Mouse (Mus musculus): ENCODE measurements at regions not wholly inside any gene's neighbourhood (a gene's known extent, or its start where the extent isn't known, plus 50 kb on each side); places are given as distances from the start of the nearest gene placed in this dataset.

DNA sequence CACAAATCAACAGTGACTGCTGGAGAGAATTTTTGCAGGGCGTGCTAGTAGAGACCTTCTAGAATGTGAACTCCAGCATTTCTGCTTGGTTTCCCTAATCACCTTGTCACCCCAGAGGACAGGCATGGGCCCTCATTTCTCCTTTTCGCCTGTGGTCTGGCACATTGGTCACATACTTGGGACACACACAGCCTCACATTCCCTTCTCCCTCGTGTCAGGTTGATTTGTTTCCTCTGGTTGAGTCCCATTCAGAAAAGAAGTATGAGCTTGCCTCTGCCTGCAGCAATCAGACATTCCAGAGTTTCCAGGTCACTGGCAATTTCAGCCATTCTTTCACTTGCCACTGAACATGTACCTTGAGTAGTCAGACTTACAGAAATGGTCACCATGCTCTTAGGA, 323.8 kb upstream of the 4931429L15Rik start:
- peaks cover 16% of the 10 kb centered on the region for H3K4me1 ChIP-seq
- H3K27me3 ChIP-seq (replicated peaks) = no peaks in the 10 kb centered on the region
- H3K4me2 ChIP-seq = no peak overlapping the region
- no peaks in the 10 kb centered on the region for H3K9me3 ChIP-seq
- no peaks in the 10 kb centered on the region for H3K36me3 ChIP-seq (replicated peaks)
- no peak overlapping the region for H3K4me3 ChIP-seq
- no peak for ATAC-seq (replicated peaks)
- H3K9ac ChIP-seq = no peak overlapping the region
- no peak overlapping the region for H3K27ac ChIP-seq
- 54% methylated on average over 3 of the region's 3 CpGs for WGBS

DNA sequence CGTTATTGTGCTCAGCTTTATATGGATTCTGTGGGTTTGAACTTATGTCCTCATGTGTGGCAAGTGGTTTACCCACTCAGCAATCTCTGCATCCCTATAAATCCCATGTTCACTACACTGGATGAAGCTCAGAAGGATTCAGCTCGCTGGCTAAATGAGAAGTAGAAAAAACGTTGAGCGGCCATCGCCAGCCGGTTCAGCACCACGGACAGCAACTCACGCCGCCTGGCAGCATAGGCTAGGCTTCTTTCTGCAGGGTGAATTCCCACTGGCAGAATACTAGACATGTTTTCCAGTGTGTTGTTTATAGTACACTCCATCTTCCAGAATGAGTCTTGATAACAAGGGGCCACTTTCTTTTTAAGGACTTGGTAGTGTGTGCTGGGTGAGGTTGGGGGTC, 322.9 kb upstream of the 4931429L15Rik start:
- H3K36me3 ChIP-seq (replicated peaks) = no peaks in the 10 kb centered on the region
- no peak overlapping the region for H3K4me2 ChIP-seq
- H3K27ac ChIP-seq = no peak overlapping the region
- H3K4me3 ChIP-seq = no peak overlapping the region
- H3K4me1 ChIP-seq = peaks cover 14% of the 10 kb centered on the region
- H3K9me3 ChIP-seq = no peaks in the 10 kb centered on the region
- no peaks in the 10 kb centered on the region for H3K27me3 ChIP-seq (replicated peaks)
- ATAC-seq (replicated peaks) = no peak
- WGBS = 13% methylated on average over 9 of the region's 9 CpGs
- H3K9ac ChIP-seq = no peak overlapping the region

DNA sequence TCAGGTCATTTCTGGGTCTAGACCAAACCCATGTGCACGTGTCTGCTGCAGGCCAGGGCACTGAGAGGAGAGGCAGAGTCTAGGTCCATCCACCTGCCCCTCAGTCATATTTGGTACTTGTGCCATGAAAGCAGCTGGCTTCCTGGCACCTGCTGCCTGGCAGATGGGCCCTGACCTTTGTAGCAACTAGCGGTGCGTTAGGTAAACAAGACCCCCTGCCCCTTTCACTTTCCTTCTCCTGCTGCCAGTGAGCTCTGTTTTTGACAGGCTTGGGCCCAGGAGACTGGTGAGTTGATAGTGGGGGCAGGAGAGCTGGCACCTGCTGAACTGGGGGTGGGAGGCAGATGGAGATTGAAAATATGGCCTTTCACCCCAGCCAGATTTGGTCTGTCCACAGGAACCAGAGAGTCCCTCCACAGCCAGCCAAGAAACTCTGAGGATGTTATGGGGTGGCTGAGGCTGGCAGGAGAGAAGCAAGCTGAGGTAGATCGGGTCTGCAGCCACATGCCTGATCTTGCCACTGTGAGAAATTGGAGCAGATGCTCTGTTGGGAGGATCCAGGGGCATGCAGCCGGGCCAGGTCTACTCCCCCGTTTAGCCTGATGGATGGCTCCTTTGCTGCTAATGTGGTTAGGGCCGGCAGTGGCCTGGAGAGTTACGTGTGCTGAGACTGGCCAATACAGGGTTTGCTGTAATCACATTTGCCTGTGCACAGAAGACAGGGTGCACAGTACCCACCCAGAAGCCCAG, 316.6 kb upstream of the 4931429L15Rik start:
- no peak for ATAC-seq (replicated peaks)
- 64% methylated on average over 8 of the region's 8 CpGs for WGBS
- no peak overlapping the region for H3K27ac ChIP-seq
- no peak overlapping the region for H3K4me2 ChIP-seq
- H3K4me1 ChIP-seq = no peaks in the 10 kb centered on the region
- H3K4me3 ChIP-seq = no peak overlapping the region
- no peaks in the 10 kb centered on the region for H3K36me3 ChIP-seq (replicated peaks)
- no peak overlapping the region for H3K9ac ChIP-seq
- no peaks in the 10 kb centered on the region for H3K27me3 ChIP-seq (replicated peaks)
- H3K9me3 ChIP-seq = no peaks in the 10 kb centered on the region

DNA sequence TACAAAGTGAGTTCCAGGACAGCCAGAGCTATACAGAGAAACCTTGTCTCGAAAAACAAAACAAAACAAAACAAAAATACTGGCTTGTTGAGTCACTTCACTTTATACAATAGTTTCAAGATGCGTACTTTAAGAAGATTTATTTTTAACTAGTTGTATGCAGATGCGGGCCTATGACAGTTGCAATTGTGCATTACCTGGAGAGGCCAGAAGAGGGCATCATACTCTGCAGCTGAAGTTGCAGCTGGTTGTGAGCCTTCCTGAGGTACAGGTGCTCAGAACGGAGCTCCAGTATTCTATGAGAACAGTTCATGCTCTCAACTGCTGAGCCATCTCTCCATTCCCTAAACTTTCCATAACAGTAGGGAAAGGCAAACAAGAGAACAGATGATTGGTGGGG, 314.2 kb upstream of the 4931429L15Rik start:
- no peak overlapping the region for H3K4me2 ChIP-seq
- no peak for ATAC-seq (replicated peaks)
- no peak overlapping the region for H3K9ac ChIP-seq
- no peaks in the 10 kb centered on the region for H3K27me3 ChIP-seq (replicated peaks)
- 81% methylated on average over 4 of the region's 4 CpGs for WGBS
- no peak overlapping the region for H3K4me3 ChIP-seq
- H3K27ac ChIP-seq = no peak overlapping the region
- H3K4me1 ChIP-seq = no peaks in the 10 kb centered on the region
- H3K36me3 ChIP-seq (replicated peaks) = no peaks in the 10 kb centered on the region
- no peaks in the 10 kb centered on the region for H3K9me3 ChIP-seq

DNA sequence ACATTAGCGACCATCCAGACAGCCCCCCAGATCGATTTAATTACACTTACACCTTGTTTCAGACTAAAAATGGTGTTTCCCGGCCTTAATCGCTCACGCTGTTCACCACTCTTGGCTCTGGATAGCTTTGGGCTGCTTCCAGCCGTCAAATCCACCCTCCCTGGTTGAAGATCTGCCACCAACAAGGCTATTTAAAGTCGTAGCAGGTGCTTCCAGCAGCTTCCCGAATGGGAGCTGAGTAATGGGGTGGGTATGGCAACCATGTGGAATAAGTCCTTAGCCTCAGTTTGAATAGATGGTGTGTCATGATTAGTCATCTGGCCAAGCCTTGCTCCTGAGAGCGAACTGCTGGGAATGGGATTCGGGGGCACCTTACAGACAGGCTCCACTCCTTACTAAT, 312.8 kb upstream of the 4931429L15Rik start:
- no peak for ATAC-seq (replicated peaks)

DNA sequence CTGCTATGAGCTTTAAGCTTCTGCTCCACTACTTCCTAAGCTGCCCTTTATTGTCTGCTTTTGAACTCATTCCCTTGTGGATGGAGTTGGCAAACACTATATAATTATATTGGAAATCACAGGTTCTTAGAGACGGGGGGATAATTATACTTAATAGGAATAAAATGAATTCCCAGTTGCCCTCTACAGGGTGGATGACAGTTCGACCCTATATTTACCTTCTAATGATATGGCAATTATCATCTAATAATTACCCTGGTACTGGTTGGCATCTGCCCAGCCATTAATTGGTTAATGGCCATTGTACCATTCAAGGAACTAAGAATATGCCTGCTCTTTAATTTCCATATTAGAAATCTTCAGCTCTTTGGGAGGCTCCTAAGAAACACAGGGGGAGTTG, 302.5 kb upstream of the 4931429L15Rik start:
- Histone ChIP-seq H3K4me3 (no peak overlapping the region), H3K27me3 (replicated peaks) (no peaks in the 10 kb centered on the region), H3K4me2 (no peak overlapping the region), H3K27ac (no peak overlapping the region), H3K36me3 (replicated peaks) (no peaks in the 10 kb centered on the region), H3K4me1 (no peaks in the 10 kb centered on the region), H3K9me3 (no peaks in the 10 kb centered on the region), H3K9ac (no peak overlapping the region)
- WGBS = 66% methylated on average over 2 of the region's 2 CpGs
- no peak for ATAC-seq (replicated peaks)

More for the DNA sequence above, 312.8 kb upstream of the 4931429L15Rik start:
- Histone ChIP-seq H3K27ac (no peak overlapping the region), H3K27me3 (replicated peaks) (no peaks in the 10 kb centered on the region), H3K4me2 (no peak overlapping the region), H3K36me3 (replicated peaks) (no peaks in the 10 kb centered on the region), H3K9me3 (no peaks in the 10 kb centered on the region), H3K9ac (no peak overlapping the region), H3K4me1 (no peaks in the 10 kb centered on the region), H3K4me3 (no peak overlapping the region)
- 71% methylated on average over 10 of the region's 10 CpGs for WGBS

DNA sequence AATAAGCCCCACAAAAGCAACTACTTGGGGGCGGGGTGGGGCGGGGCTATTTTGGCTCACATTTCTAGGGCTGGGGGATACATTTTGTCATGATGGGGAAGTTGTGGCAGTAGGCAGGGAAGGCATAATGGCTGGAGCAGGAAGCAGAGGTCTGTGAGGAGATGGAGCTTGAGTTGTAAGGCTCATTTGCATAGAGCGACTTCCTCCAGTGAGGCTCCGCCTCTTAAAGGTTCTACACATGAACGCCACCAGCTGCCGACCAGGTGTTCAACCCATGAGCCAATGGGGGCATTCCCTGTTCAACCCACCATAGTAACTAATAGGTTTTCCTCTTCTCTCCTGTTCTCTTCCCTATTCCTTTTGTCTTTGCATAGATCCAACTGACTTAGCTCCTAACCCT, 302.1 kb upstream of the 4931429L15Rik start:
- Histone ChIP-seq H3K27ac (no peak overlapping the region), H3K27me3 (replicated peaks) (no peaks in the 10 kb centered on the region), H3K4me2 (no peak overlapping the region), H3K4me3 (no peak overlapping the region), H3K9ac (no peak overlapping the region), H3K4me1 (no peaks in the 10 kb centered on the region), H3K36me3 (replicated peaks) (no peaks in the 10 kb centered on the region), H3K9me3 (no peaks in the 10 kb centered on the region)
- ATAC-seq (replicated peaks) = no peak
- 88% methylated on average over 6 of the region's 6 CpGs for WGBS

DNA sequence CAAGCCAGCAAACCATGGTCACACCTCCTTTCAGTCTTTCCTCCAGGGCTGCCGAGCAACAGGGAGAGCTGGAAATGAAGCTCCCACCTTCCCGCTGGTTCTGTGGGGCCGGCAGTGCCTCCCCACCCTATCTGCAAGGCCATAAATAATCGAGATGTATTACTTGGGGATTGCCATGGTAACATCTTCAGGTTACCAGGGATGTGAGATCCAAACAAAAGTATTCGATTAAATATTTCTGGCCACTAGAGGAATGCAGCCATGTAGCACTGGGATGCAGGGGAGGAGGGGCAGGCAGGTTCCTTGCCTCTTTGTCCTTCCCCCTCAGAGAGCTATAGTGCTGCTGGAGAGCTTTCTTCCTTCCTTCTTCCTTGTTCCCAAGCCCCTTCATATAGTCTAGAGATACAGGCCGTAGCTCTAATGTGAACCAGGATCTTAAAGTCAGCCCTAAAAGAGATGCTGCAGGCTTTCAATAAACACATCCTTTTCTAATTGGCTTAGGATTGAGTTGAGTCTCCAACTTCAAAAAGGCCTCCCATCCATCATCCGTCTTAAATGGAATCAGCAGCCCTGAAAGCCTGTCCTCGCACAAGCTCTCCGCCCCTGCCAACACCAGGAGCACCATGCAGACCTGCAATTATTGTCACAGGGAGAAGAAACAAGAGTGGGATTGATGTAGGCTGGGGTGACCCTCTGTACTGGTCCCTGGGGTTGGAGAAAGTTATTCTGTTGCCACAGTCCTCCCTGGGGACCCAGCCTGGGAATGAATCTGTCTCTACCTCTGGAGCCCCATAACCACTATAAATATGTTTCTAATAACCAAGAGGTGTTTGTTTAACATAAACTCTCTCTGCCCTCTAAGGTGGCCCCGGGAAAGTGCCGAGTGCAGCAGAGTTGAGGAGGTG, 290.6 kb upstream of the 4931429L15Rik start:
- Histone ChIP-seq H3K4me1 (peaks cover 19% of the 10 kb centered on the region), H3K27me3 (replicated peaks) (no peaks in the 10 kb centered on the region), H3K9ac (no peak overlapping the region), H3K4me3 (no peak overlapping the region), H3K36me3 (replicated peaks) (no peaks in the 10 kb centered on the region), H3K27ac (peak overlapping the region; percentile 65), H3K4me2 (no peak overlapping the region), H3K9me3 (no peaks in the 10 kb centered on the region)
- 23% methylated on average over 11 of the region's 11 CpGs for WGBS
- peak; percentile 71; the same call in 1 of the 2 replicates for ATAC-seq (replicated peaks)

DNA sequence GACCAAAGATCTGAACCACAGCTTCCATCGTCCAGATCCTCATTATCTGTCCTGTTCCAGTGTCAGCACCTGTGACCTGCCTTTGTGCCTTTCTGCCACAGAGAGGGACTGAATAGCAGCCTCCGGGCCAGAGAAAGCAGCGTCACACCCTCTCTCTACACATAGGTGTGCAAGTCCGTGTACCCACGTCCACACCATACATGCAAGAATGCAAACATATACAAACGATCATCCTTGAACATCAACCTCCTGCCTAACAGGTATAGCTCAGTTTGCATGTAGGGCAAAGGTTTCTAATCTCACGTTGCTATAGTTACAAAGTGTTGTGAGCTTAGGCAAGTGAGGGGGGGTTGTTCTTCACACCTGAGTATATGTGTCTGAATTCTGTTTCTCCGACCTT, 288.9 kb upstream of the 4931429L15Rik start:
- H3K27me3 ChIP-seq (replicated peaks) = no peaks in the 10 kb centered on the region
- H3K36me3 ChIP-seq (replicated peaks) = no peaks in the 10 kb centered on the region
- no peak overlapping the region for H3K9ac ChIP-seq
- H3K27ac ChIP-seq = no peak overlapping the region
- H3K4me1 ChIP-seq = peaks cover 19% of the 10 kb centered on the region
- 80% methylated on average over 8 of the region's 8 CpGs for WGBS
- no peak overlapping the region for H3K4me2 ChIP-seq
- no peak for ATAC-seq (replicated peaks)
- no peaks in the 10 kb centered on the region for H3K9me3 ChIP-seq
- H3K4me3 ChIP-seq = no peak overlapping the region

DNA sequence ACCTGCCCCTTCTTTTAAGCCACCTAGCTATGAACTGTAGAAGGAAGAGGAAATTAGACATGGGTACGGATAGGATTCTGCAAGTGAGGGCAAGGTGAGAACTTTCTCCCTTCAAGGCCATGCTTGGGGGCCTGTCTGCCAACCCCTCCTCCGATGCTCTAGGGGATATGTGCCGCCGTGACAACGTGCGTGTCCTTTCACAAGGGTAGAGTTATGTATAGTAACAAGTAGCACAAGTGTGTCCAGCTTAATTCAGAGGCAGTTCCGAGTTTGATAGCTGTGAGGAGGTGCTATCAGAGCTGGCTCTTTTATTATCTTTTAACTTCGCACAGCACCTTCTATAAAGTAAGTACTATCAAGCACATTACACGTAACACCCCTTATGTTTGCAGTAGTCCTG, 281.0 kb upstream of the 4931429L15Rik start:
- 90% methylated on average over 9 of the region's 9 CpGs for WGBS
- no peaks in the 10 kb centered on the region for H3K27me3 ChIP-seq (replicated peaks)
- H3K4me2 ChIP-seq = no peak overlapping the region
- no peak overlapping the region for H3K9ac ChIP-seq
- H3K4me3 ChIP-seq = no peak overlapping the region
- no peaks in the 10 kb centered on the region for H3K36me3 ChIP-seq (replicated peaks)
- H3K27ac ChIP-seq = no peak overlapping the region
- H3K9me3 ChIP-seq = no peaks in the 10 kb centered on the region
- H3K4me1 ChIP-seq = peaks cover 19% of the 10 kb centered on the region
- ATAC-seq (replicated peaks) = no peak

DNA sequence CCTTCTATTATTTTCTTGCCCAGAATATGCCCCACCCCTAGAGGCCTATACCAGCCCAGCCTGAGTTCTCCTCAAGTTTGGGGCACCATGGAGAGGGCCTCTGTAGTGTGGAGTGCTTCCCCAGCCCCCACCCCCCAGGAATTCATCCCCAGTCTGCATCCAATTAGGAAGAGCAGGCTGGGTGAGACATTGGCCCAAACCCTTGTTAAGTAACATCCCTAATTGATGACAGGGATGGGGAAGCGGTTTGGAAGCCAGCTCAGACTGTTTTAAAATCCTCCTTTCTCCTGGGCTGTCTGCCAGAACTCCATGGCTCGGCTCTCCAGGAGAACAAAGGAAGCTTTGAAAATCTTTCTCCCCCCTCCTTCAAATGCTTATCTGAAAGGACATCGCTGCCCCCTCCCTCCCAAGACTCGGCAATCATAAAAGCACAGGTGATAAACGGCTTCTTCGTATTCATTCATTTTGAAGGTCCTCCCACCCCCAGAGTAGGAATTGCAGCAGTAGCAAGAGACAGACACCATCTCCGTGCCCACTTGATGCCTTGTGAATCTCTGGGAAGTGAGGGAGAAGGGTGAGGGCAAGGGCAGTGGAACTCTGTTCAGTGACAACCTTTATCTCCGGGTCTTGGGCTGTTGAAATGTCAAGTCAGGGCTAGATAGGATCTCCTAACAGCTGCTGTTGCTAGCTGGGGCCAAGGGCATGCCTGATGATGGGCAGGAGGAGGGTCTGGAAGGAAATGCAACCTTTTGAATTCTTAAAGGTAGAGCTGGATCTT, 280.3 kb upstream of the 4931429L15Rik start:
- 24% methylated on average over 8 of the region's 8 CpGs for WGBS
- no peak overlapping the region for H3K9ac ChIP-seq

DNA sequence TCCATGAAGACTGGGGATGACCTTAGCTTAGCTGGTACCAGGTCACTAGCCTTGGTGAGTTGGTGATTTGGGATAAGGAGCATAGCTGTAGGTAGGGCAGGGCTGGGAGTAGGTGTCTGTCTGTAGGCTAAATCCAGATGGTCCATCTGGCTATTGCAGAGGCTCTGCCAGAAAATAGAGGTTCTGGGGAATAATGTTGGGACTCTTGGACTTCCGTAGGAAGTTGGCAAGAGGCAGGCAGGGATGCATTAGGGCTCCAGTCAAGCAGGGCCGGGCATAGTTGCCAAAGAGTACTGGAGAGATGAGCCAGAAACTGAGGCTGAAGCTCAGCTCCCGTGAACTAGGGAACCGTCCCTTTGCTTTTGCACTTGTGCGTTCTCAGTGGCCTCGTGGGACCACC, 278.7 kb upstream of the 4931429L15Rik start:
- H3K9ac ChIP-seq = no peak overlapping the region
- no peaks in the 10 kb centered on the region for H3K36me3 ChIP-seq (replicated peaks)
- ATAC-seq (replicated peaks) = no peak
- no peaks in the 10 kb centered on the region for H3K9me3 ChIP-seq
- H3K4me2 ChIP-seq = no peak overlapping the region
- H3K27me3 ChIP-seq (replicated peaks) = no peaks in the 10 kb centered on the region
- H3K4me3 ChIP-seq = no peak overlapping the region
- 90% methylated on average over 6 of the region's 6 CpGs for WGBS
- peaks cover 19% of the 10 kb centered on the region for H3K4me1 ChIP-seq
- no peak overlapping the region for H3K27ac ChIP-seq

More for the DNA sequence above, 280.3 kb upstream of the 4931429L15Rik start:
- H3K4me1 ChIP-seq = peaks cover 19% of the 10 kb centered on the region
- no peaks in the 10 kb centered on the region for H3K36me3 ChIP-seq (replicated peaks)
- no peaks in the 10 kb centered on the region for H3K27me3 ChIP-seq (replicated peaks)
- H3K4me2 ChIP-seq = no peak overlapping the region
- H3K9me3 ChIP-seq = no peaks in the 10 kb centered on the region
- peak overlapping the region; percentile 53 for H3K27ac ChIP-seq
- no peak overlapping the region for H3K4me3 ChIP-seq
- ATAC-seq (replicated peaks) = peak; percentile 75
